In the genomic region with DNA sequence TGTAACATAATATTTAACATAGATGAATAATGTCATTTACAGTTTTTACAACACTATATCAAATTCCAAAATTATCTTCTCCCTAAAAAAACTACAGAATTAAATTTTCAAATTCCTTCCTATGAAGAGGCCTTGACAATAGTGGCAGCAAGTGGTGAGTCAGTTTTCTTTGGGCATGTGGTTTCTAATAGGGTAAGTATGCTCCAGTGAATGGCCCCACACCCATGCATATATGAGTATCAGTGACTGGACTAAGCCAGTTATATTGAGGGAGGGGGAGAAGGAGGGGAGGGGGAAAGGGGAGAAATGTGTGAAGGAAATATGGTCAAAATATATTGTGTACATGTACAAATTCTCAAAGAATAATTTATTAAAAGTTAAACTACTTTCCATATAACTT, we compare ENCODE assay signal across 17 mouse cellular contexts.
"Had no signal": no experiment of that assay in that cellular context is flagged by ENCODE, and none has a peak within 500 bp of the region (broad histone marks: within the 10 kb centered on the region; RNA-seq: fewer than 3 reads in every experiment).

No protein-coding gene starts in this region.

- H3K4me2 ChIP-seq: lung, embryonic 15.5 days; midbrain, embryonic 11.5 days; neural tube, embryonic 12.5 days had no signal

- DNase-seq: lung, adult 18-20 months; lung, postnatal 14 days; lung, postnatal 36 days; midbrain, embryonic 14.5 days; right cerebral cortex, postnatal 14 days; right cerebral cortex, postnatal 4 days; spleen, adult 18-20 months; thymus, adult 18-20 months; thymus, postnatal 14 days; thymus, postnatal 36 days had no signal

- ATAC-seq: lung, postnatal 0 days; midbrain, embryonic 16.5 days had no signal

- H3K4me3 ChIP-seq: lung, embryonic 15.5 days; megakaryocyte, embryonic 14.5 days; neural tube, embryonic 12.5 days had no signal

- H3K27ac ChIP-seq: lung, embryonic 15.5 days; macrophage; neural tube, embryonic 12.5 days had no signal

- H3K9ac ChIP-seq: lung, embryonic 15.5 days; neural tube, embryonic 12.5 days had no signal

- H3K9me3 ChIP-seq: lung, embryonic 15.5 days; megakaryocyte, embryonic 14.5 days; neural tube, embryonic 12.5 days had no signal

- H3K27me3 ChIP-seq: lung, embryonic 15.5 days; megakaryocyte, embryonic 14.5 days; neural tube, embryonic 12.5 days had no signal

- H3K4me1 ChIP-seq: lung, embryonic 15.5 days; megakaryocyte, embryonic 14.5 days; neural tube, embryonic 12.5 days had no signal
